Mouse (Mus musculus) heart, postnatal 0 days (tissue): ENCODE measurements at regions not wholly inside any gene's neighbourhood (a gene's known extent, or its start where the extent isn't known, plus 50 kb on each side); places are given as distances from the start of the nearest gene placed in this dataset.

Source experiments
- CTCF ChIP-seq: IDR thresholded peaks from 2 replicates; pipeline ENCODE4 v1.5.1; 2016; ENCODE audit warnings: antibody characterized with exemption, control low read depth, low read depth
- EP300 ChIP-seq: IDR thresholded peaks from 2 replicates; pipeline ENCODE4 v1.6.1; 2016; ENCODE audit warnings: antibody characterized with exemption, low read depth

DNA sequence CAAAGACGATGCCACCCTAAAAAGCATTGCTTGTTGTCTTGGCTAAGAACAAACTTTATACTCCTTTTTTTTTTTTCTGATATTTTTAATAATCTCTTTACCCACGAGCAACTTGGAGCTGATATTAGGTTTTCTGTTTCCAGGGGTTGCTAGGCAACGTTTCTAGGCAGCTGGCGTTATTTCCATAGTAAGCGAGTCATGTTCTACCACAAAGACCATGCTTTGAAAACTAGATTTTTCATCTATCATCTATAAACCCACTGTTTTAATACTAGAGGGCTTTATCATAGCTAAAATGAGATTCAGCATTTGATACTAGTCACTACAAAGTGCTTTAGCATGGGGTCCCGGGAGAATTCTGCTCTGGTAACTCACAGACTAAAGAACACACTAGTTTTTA is 358.1 kb downstream of the Sec23a start:
- TF ChIP-seq EP300 = no peak
- no peak for TF ChIP-seq CTCF
